Mouse (Mus musculus) spleen, postnatal 4 days (tissue): Measurements from ENCODE around the gene Myo5a.

Source experiments
- DNase-seq, 2 experiments: peaks; one replicate each; pipeline ENCODE4 v3.0.0; 2022; ENCODE audit warnings: low spot score in 2 of 2

Myo5a gene

DNA sequence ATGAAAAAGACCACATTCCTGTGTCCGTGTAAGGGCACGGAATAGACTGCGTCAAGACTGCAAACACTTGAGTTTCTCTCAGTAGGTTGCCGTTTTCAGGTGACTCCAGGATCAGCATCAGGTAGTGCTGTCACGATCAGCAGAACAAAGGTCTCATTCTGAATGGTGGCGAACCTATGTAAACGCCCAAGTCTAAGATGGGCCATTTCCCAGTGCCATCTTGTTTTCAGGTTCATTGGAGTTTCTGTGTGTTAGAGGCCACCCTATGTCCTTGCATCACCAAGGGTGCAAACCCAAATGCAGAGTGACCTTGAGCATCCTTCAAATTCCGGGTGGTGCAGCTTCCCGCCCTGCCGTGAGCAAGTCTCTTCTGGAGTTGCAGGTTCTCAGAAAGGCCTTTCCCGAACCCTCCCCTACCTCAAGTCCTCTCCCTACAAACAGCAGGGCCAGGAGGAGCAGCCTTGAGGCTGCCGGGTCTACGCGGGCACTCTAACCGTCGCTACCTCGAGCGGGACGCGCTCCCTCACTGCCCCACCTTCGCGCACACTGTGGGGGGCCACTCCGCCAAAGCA, at the start of gene Myo5a:
Myo5a (plus strand) TSS at position 559 of the 572 bp plus-strand sequence.
- no peak for DNase-seq

DNA sequence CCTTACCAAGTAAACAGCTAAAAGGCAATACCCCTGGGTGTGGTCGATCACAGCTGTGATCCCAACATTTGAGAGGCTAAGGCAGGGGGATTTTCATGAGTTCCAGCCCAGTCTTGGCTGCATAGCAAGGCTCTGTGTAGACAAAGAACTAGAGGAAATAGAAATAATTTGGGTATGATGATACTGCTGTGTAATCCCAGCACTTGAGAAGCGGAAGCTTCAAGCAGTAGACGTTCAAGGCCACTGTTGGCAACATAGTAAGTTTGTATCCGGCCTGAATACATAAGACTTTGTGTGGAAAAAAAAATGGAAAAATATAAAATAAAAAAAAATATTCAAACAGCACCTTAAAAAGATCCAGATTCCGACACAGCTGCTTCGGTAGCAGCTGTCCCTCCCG, 48.3 kb upstream of the Myo5a start:
- no peak for DNase-seq

DNA sequence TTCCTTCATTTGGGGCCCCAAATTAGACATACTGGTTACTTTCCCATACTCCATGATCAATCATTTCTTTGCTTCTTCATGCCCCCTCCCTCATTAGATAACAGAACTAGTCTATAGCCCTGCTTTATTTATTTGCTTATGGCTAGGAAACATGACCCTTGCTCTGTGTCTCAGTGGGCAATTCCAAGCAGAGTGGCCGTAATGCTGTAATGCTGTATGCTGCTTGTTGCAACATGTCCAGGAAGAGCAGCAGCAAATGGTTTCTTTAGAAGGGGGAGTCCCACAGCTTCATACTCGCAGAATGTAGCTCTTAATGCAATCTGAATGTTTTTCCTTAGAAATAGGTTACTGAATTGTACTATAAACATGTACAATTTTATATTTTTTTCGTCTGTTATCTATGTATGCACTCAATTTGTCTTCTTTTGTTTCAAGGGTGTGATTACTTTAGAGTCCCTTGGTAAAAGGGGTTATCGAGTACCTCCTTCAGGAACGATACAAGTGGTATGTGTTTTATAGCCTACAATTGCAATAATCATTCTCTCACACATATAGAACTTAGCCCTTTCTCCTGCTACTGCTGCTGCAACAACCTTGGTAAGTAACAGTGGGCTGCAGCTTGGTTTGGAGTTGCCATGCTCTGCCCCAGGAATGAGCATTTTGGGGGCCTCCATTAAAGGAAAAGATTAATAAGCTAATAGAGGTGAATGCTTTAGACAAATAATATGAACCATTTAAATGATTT, 47.5 kb upstream of the Myo5a start:
- DNase-seq: no peak

DNA sequence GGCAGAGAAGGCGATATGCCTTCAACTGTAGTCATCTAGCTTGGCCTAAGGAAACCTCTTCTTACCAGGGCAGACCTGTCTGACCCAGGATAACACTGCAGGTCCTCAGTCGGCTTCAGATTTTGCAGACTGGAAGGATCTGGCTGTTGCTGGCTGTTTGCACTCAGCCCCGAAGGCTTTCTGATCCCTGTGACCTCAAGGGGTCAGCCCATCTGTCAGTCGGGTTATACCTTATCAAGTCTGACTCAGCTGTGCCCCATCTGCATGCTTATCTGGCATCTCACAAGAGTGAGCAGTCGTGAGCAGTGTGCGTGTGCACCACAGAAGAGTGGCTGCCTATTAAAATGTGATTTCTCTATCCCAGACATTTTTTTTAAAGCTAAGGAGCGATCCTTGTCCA, 46.7 kb upstream of the Myo5a start:
- no peak for DNase-seq

DNA sequence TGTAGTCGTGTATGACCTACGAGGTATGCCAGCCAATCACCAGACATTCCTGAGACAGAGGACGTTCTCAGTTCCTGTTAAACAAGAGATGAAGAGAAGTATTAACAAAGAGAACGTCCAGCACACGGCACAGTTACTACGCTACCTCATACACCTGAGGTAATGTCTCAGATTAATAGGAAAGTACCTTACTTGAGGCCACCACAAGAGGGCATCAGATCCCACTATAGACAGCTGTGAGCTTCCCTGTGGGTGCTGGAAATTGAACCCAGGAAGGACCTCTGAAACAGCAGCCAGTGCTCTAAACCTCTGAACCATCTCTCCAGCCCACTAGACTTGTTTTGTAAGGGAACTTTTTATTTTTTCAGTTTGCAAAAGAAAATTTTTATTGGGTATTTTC, 45.1 kb upstream of the Myo5a start:
- DNase-seq: no peak

DNA sequence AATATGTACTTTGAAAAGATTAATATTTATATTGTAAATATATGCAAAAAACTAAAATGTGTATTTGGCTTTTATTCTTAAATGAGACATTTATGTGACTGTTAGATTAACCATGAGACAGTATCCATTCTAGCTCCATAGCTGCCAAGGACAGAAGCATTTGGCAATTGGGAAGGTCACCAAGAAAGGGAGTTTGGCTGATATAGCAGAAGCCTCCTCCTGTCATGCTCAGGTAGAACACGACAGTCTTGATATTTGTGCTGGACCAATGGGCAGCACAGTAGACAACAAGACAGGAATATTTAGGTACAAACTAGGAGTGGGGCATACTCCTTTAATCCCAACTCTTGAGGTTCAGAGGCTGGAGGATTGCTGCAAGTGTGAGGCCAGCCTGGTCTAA, 38.4 kb upstream of the Myo5a start:
- DNase-seq: no peak

DNA sequence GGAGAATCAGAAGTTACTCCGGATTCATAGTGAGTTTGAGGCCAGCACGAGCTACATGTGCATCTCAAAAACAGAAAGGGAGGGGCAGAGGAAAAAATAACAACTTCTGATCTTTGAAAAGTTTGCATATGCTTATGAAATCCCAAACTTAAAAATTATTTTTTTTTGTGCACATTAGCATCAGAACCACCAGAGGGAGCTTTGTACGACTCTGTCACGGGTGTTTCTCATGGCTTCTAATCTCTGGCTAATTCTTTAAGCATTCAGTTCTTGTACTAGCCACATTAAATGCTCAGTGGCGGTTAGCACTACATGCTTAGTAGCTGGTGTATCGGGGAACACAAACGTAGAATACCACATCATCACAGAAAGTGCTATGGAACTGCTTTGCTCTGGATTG, 37.7 kb upstream of the Myo5a start:
- no peak for DNase-seq

DNA sequence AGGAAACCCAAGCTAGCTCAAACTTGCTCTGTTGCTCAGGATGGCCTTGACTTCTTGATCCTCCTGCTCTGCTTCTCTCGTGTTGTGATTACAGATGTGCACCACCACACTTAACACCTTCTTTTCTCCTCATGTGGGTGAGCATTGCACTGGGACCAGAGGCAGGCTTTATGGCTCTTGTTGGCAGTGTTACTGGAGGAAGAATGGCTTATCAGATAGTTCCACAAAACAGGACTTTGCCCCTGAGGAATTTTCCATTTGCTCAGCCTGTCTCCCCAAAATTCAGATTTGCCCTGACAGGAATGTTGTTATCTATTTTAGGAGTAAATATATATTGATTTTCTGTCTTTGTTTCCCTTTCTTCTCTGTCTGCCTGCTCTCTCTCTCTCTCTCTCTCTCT, 36.1 kb upstream of the Myo5a start:
- no peak for DNase-seq

DNA sequence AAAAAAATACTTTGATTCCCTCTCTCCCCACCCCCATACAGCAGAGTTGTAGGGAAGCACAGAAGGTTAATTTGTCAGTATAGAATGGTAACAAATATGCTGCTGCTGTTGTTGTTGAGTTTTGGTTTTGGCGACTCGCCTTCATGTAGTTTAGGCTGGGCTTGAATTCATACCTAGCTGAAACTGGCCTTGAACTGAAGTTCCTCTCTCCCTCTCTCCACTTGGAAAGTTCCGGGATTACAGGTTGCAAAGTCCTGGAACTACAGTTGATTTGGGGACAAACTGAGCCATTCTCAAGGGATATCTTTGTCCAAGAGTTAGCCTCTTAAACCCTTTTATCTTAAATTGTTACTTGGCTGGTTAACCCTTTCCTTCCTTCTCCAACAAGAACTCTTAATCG, 34.9 kb upstream of the Myo5a start:
- DNase-seq: no peak

DNA sequence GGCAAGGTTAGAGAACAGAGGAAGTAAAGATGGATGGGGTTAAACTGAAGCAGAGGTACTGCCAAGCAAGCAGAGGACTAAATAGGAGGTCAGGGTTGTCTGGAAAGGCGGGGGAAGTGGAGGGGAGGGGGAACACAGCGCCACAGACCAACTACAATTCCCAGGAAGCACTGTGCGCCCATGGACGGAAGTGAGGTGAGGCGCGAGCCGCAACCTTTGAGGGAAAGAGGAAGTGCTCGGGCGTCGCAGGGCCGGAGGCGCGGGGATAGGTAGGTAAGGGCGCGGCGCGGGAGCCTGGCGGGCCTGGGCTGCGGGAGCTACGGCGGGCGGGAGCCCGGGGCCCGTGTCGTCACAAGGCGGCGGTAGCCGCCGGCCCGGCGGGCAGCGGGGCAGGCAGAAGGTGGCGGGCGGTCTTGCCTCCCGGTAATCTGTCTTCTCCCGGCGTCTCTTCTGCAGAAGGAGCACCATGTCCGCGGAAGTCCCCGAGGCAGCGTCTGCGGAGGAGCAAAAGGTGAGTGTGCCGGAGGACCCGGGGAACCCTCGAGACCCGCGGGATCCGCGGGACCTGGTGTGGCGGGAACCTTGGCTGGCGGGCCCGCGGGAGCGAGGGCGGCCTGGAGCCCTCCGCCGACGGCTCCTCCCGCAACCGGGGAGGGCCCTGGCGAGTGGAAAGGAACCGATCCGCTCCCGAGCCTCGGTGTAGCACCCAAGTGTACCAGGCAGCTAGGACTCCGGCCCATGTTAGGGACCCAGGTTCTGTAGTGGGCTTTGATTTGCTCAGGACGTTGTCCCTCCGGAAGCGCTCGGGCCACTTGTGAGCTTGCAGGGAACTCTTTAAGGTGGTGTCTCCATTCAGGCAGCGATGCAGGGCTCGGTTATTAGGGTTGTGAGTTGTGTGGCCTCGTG, 33.1 kb upstream of the Myo5a start, which contains the start of gene Arpp19:
Arpp19 (plus strand) TSS at position 164 of the 906 bp plus-strand sequence.
- peak; percentile 73 to 88 for DNase-seq

DNA sequence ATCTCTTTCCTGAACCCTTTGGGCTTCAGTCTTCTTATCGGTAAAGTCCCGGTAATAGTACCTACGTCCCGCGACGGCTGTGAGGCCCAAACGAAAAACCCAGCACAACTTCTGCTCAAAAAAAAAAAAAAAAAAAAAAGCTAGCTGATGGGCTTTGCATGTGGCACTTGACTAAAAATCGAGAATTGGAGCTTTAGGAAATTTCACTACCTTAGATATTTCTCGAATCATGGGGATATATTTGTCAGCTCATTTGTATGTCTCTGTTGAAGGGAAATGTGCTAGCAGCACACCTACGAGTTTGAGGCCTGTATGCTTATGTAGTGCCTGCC, 32.5 kb upstream of the Myo5a start:
- no peak for DNase-seq

DNA sequence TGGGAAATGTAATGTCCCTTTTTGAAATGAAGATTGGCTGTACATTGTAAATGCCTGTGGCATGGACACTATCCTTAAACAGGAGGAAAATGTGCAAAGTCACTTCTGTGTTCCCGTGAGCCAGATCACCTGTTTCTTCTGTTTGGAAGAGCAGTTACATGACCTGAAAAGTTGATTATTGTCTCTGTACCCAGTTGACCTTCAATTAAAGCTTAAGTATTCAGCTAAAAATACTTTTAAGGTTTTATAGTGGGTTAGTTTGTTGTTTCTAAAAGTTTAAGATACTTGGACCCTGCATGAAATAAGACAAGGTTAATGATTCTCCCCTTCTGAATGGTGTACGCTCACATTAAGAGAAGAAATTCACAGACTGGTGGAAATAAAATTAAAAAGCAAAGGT, 30.2 kb upstream of the Myo5a start:
- no peak for DNase-seq

DNA sequence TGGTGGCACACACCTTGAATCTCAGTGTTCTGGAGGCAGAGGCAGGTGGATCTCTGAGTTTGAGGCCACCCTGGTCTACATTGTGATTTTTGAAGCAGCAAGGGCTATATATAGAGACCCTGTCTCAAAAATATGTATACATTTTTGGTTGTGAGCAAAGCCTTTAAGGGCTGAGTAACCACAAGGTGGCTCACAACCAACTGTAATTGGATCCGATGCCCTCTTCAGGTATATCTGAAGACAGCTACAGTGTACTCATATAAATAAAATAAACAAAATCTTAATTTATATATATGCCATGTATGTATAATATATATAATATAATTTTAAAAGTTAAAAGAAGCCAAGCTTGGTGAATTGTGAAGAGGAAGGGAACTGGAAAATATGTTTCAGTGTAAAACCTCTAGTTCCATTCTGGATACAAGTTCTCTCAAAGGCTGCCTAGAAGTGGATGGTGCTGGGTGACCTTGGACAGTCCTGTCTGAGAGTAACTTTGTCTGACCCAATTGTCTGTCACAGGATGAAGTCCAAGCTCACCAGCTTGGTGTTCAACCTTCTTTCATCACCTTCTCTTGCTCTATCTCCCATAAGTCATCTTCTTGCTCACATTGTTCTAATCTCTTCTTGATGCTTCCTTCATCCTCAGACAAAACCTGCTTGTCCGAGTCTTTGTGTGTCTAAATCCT, 28.8 kb upstream of the Myo5a start:
- peak in 1 of 2 experiments; percentile 38 for DNase-seq

DNA sequence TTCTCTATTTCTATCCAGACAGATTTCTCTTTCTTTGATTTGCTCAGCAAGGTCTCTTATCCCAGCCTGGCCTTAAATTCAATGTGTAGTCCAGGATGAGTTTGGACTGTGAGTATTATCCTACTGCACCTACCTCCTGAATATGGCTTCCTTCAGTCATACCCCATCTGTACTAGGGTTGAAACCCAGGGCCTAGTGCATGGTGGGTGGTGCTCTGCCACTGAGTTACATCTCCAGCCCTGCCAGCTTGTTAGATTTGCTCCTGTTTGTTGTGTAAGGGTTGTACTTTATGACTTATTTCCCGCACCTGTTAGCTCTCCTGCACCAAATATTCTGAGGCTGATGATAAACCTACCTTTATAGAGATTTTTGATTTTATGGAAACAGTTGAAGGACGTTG, 27.6 kb upstream of the Myo5a start:
- peak in 1 of 2 experiments; percentile 34 for DNase-seq

DNA sequence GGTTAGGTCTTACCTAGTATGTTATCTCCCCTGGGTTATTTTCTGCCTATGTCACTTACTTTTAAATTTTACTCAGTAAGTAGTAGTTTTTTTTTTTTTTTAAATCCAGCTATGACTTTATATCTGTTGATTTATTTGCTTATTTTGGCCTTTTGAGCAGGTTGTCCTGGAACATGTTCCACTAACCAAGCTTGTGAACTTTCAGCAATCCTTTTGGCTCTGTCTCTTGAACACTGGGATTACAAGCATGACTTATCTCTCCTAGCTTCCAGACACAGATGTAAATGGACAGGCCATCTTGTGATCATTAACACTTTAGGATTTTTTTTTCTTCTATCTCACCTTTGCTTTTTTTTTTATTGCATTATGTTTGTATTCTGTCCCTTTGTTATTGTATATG, 23.7 kb upstream of the Myo5a start:
- DNase-seq: no peak

DNA sequence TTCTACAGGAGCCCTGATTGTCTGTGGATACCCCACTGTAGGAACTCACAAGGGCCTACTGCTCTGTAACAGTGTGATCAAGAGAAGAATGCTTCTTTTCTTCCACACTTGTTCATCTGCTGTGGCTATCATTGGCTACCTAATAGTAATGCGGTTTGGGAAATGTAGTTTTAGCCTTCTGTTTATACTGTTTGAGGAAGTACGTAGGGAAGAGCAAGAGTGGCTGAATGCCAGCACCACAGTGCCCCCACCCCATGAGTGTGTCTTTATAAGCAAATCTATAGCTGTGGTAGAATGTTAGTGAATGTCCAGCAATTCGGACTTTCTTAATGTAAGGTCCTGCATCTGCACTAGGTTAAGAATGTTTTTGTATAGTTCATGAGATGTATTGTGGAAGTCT, 21.7 kb upstream of the Myo5a start:
- DNase-seq: peak in 1 of 2 experiments; percentile 40

DNA sequence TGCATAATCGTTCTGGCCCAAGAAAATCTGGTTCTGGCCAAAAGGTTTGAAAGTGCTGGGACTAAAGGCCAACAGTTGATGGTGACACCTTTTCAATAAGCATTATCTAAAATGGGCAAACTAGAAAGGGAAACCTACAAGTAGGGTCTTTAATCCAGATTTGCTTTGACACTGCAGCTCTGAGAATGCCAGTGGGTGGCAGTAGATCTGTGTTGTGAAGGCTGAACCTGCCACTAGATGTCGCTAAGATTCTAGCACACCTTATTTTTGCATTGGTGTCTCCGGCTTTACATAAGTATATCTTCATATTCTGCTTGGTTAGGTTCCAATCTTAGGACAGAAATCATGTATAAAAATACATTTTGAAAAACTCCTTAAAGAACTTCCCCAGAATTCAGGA, 20.8 kb upstream of the Myo5a start:
- peak; percentile 57 to 74 for DNase-seq

DNA sequence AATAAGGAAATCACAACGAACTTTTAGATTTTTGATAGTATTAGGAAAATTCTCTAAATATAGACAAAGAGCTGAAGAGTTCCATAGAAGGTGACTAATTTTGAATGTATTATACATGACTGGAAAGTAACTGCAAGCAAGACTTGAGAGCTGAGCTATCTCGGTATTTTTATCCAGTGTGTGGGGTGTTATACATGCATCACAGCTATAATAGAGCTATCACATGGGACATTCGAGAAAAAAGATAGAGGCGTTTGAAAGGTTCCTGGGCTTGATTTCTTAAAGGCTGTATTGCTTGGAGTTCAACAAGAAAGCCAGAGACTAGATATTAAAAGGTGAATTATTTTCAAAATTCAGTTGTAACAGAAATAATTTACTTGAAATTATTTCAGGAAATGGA, 19.0 kb upstream of the Myo5a start:
- DNase-seq: peak in 1 of 2 experiments; percentile 15

DNA sequence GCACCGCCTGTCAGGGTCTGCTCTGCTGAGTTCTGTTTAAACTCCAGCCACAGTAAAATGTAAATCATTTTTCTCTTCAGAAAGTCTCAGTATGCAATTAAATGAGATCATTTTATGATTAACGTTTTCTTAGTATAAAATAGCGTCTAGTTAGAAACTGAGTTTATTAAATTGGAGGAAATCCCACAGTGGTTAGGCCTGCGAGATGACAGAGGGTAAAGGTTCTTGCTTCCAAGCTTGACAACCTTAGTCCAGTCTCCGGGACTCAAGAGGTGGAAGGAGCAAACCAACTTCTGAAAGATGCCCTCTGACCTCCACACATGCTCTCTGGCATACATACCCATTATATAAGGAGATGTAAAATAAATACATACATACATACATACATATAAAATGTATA, 15.8 kb upstream of the Myo5a start:
- DNase-seq: no peak

DNA sequence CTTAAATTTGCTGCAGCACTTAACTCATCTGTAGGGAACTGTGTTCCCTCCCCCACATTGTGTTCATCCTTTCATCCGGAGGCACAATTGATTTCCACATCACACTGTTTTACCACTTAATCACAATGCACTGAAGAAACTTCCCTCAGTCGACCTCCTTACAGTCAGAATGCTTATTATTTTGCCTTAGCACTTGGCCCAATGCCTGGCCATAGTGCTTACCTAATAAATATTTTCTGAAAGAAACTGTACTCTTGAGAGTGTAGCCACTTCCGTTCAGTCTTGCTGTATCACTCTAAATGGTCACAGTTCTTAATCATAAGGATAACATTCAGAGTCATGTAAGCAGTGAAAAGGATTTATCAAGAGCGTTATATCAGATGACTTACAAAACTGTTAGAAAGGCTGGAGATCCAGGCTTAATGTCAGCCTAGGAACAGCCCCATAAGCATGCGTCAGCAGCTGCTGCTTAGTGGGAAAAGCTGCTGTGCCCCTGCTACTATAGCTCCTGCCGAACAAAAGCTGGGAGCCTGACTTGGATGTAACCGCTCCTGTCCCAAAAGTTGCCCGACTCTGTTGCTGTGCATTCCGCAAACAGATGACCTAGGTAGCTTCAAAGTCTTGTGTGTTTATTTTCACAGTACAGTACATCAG, 6.0 kb upstream of the Myo5a start:
- DNase-seq: no peak

DNA sequence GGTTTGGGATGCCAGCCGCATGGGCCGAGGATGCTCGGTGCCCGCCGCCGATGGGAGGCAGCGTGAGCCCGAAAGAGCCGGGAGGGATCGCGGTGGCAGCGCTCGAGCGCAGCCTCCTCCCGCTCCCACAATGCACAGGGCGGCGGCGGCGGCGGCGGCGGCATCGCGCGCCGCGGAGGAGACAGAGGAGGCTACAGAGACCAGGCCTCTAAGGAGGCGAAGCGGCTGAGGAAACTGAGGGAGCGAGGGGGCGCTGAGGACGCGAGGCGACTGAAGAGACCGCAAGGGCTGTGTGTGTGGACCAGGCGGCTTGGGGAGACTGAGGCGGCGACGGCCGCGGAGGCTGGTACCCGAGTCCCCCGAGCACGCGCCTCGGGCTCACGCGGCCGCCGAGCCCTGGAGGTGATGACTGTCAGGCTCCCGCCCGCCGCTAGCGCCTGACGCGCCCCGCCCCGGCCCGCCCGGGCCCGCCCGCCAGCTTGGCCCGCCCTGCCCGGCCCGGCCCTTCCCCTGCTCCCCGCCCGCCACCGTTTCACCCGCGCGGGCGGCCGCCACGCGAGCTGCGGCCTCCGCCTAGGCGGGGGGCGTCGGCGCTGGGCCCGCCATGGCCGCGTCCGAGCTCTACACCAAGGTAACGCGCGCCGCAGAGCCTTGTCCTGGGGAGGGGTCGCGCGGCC, 352 bp downstream of the Myo5a start:
- peak; percentile 72 to 88 for DNase-seq
